In the genomic region with DNA sequence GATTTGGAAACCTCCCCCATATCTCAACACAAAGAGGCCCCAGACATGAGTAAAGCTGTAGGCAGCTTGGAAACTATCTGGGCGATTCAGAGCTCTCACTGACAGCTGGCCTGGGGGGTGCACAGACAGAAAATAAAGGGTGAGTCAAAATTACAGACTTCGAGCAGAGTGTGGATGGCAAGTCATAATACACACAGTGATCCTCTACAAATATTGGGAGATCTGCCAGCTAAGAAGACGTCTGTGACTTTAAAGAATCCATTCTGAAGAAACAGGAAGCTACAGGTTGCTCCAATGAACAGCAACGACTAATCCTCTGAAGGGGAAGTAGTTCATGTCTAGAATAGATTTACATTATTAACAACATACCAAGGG, we compare ENCODE assay signal across 13 mouse cellular contexts. TPM values are rescaled to one million over a fixed set of nuclear protein-coding genes. Genes with fewer than 3 reads are reported as not detected.
A peak's percentile ranks its signal among the peaks of the same experiment; 100 is the strongest.
DNase-seq lines count a peak whose midpoint lies in the region; ATAC-seq and TF ChIP-seq lines count a peak whose summit lies in the region.
"Had no signal": no experiment of that assay in that cellular context is flagged by ENCODE, and none has a peak within 500 bp of the region (broad histone marks: within the 10 kb centered on the region; RNA-seq: fewer than 3 reads in every experiment).

No protein-coding gene starts in this region.

- peak overlapping the region; percentile 53 to 66; a peak in 3 of 4 replicates for H3K27ac ChIP-seq in heart, embryonic 14.5 days (replicated peaks in 1 of 2; ENCODE audit: control insufficient read depth in 1 of 2, insufficient read depth in 1 of 2, low read depth in 2 of 2, low read length in 2 of 2)
- peak overlapping the region; percentile 80 for H3K27ac ChIP-seq in lung, postnatal 0 days (ENCODE audit: low read length)
- 0 out of 2 replicates have a peak overlapping the region, but pooled peaks have one; percentile 51 for H3K27ac ChIP-seq in embryonic facial prominence, embryonic 15.5 days (replicated peaks)
- H3K27ac ChIP-seq: gastrocnemius, adult 2 months; limb, embryonic 15.5 days had no signal

- no peaks in the 10 kb centered on the region for H3K9me3 ChIP-seq in heart, embryonic 14.5 days (ENCODE audit: control insufficient read depth, low read length)
- no peaks in the 10 kb centered on the region for H3K9me3 ChIP-seq in lung, postnatal 0 days (ENCODE audit: low read length)
- H3K9me3 ChIP-seq in embryonic facial prominence, embryonic 15.5 days (replicated peaks), result no peaks in the 10 kb centered on the region
- H3K9me3 ChIP-seq: limb, embryonic 15.5 days had no signal

- H3ac ChIP-seq in myocyte (ENCODE audit: control insufficient read depth, insufficient read length), result no peak overlapping the region

- peaks cover 7% of the 10 kb centered on the region; the same call in 1 of the 2 replicates for H3K27me3 ChIP-seq in heart, embryonic 14.5 days (ENCODE audit: control insufficient read depth, insufficient read depth, low read length)
- no peaks in the 10 kb centered on the region for H3K27me3 ChIP-seq in lung, postnatal 0 days (replicated peaks; ENCODE audit: insufficient read depth, low read length)
- no peaks in the 10 kb centered on the region for H3K27me3 ChIP-seq in embryonic facial prominence, embryonic 15.5 days
- no peaks in the 10 kb centered on the region for H3K27me3 ChIP-seq in myocyte (ENCODE audit: control insufficient read depth, insufficient read depth, insufficient read length)
- H3K27me3 ChIP-seq: limb, embryonic 15.5 days had no signal

- H3K79me2 ChIP-seq in myocyte (ENCODE audit: control insufficient read depth, insufficient read depth), result no peaks in the 10 kb centered on the region

- H3K4me2 ChIP-seq in heart, embryonic 14.5 days (ENCODE audit: low read length), result no peak overlapping the region
- peak overlapping the region; percentile 17; the same call in 1 of the 2 replicates for H3K4me2 ChIP-seq in lung, postnatal 0 days (replicated peaks; ENCODE audit: low read depth, low read length)
- no peak overlapping the region for H3K4me2 ChIP-seq in embryonic facial prominence, embryonic 15.5 days (replicated peaks)
- peak overlapping the region; percentile 96 for H3K4me2 ChIP-seq in myocyte (ENCODE audit: low read depth)
- H3K4me2 ChIP-seq: limb, embryonic 15.5 days had no signal

- TF ChIP-seq EP300 in lung, postnatal 0 days (IDR thresholded peaks at IDR 0.05), result no peak

- no peak for TF ChIP-seq POLR2A in myocyte (IDR thresholded peaks at IDR 0.05; ENCODE audit: insufficient read length, low read depth)

- no peak for DNase-seq in heart, adult 11 months
- peak; percentile 62 for DNase-seq in lung, postnatal 0 days (ENCODE audit: low spot score)
- no peak for DNase-seq in lung, postnatal 14 days
- no peak for DNase-seq in frontal cortex, postnatal 36 days (ENCODE audit: low spot score in 2 of 2)
- DNase-seq in left cerebral cortex, adult 11 months (ENCODE audit: low spot score), result no peak
- DNase-seq: gastrocnemius, adult 2 months; right cerebral cortex, postnatal 25 days; thymus, postnatal 36 days had no signal

- no peak for TF ChIP-seq CTCF in lung, postnatal 0 days (IDR thresholded peaks at IDR 0.05)

- ATAC-seq in heart, embryonic 14.5 days (ENCODE audit: insufficient number of reproducible peaks, insufficient read depth, low FRiP score, low read depth), result no peak; the same call in 1 of the 2 replicates
- peak; percentile 70 for ATAC-seq in lung, postnatal 0 days
- ATAC-seq in embryonic facial prominence, embryonic 15.5 days (ENCODE audit: insufficient number of reproducible peaks, low FRiP score, low TSS enrichment, low read depth), result no peak

- no peak overlapping the region for H3K9ac ChIP-seq in heart, embryonic 14.5 days (ENCODE audit: low read length)
- H3K9ac ChIP-seq in lung, postnatal 0 days (replicated peaks; ENCODE audit: low read depth), result no peak overlapping the region
- no peak overlapping the region for H3K9ac ChIP-seq in embryonic facial prominence, embryonic 15.5 days
- H3K9ac ChIP-seq: limb, embryonic 15.5 days had no signal

- WGBS in heart, embryonic 14.5 days, result 40% methylated on average over 4 of the region's 4 CpGs
- 22% methylated on average over 4 of the region's 4 CpGs for WGBS in lung, postnatal 0 days
- WGBS in embryonic facial prominence, embryonic 15.5 days, result 49% methylated on average over 4 of the region's 4 CpGs

- H3K4me3 ChIP-seq in heart, embryonic 14.5 days (ENCODE audit: control insufficient read depth in 1 of 2, insufficient read depth in 1 of 2, low read depth in 1 of 2, low read length in 2 of 2), result no peak overlapping the region
- H3K4me3 ChIP-seq in lung, postnatal 0 days (ENCODE audit: low read depth, low read length), result no peak overlapping the region
- no peak overlapping the region for H3K4me3 ChIP-seq in embryonic facial prominence, embryonic 15.5 days (replicated peaks)
- no peak overlapping the region for H3K4me3 ChIP-seq in myocyte
- H3K4me3 ChIP-seq: gastrocnemius, adult 2 months; limb, embryonic 15.5 days had no signal

- H3K4me1 ChIP-seq in heart, embryonic 14.5 days (ENCODE audit: control insufficient read depth in 2 of 2, insufficient read depth in 2 of 2, low read length in 2 of 2), result peaks cover 3 to 7% of the 10 kb centered on the region in 2 experiments
- H3K4me1 ChIP-seq in lung, postnatal 0 days (ENCODE audit: insufficient read depth, low read depth, low read length), result no peaks in the 10 kb centered on the region
- peaks cover 3% of the 10 kb centered on the region; the same call in 1 of the 2 replicates for H3K4me1 ChIP-seq in embryonic facial prominence, embryonic 15.5 days

- H3K36me3 ChIP-seq in heart, embryonic 14.5 days (ENCODE audit: control insufficient read depth, insufficient read depth, low read length), result no peaks in the 10 kb centered on the region
- no peaks in the 10 kb centered on the region for H3K36me3 ChIP-seq in lung, postnatal 0 days (ENCODE audit: insufficient read depth, low read length)
- no peaks in the 10 kb centered on the region for H3K36me3 ChIP-seq in embryonic facial prominence, embryonic 15.5 days
- no peaks in the 10 kb centered on the region for H3K36me3 ChIP-seq in myocyte (ENCODE audit: control insufficient read depth, insufficient read depth)
- H3K36me3 ChIP-seq: limb, embryonic 15.5 days had no signal

TF ChIP-seq in myocyte, 11 proteins besides CTCF, POLR2A, EP300 and RAD21:
- TF ChIP-seq MYOG (IDR thresholded peaks at IDR 0.05; ENCODE audit: control insufficient read depth in 1 of 3, insufficient read depth in 1 of 3, insufficient read length in 2 of 3, low read depth in 2 of 3) (peak in 2 of 3 experiments; percentile 49 to 78), MYOD1 (IDR thresholded peaks at IDR 0.05; ENCODE audit: control insufficient read depth in 1 of 3, insufficient read length in 2 of 3, low read depth in 2 of 3) (peak; percentile 21 to 58 (median 21)), TCF12 (IDR thresholded peaks at IDR 0.05; ENCODE audit: insufficient read depth, poor library complexity, severe bottlenecking) (peak; percentile 73), E2F4 (IDR thresholded peaks at IDR 0.05; ENCODE audit: insufficient read depth) (no peak)

RNA-seq across cellular contexts. Expression of a gene that starts 10.3 kb away (rescaled TPM):
- 0.27 and 0.36 TPM in 2 replicates for polyA plus RNA-seq in heart, embryonic 14.5 days (2014; fragmentation: Nextera tagmentation; extraction: Ambion mirVana)
- 0.32 and 0.89 TPM in 2 replicates for polyA plus RNA-seq in lung, postnatal 0 days (2015; fragmentation: Nextera tagmentation; extraction: Ambion mirVana)
- polyA plus RNA-seq in embryonic facial prominence, embryonic 15.5 days (2015; fragmentation: Nextera tagmentation; extraction: Ambion mirVana), result 2.1 and 3.8 TPM in 2 replicates
- 0.14 TPM for polyA plus RNA-seq in myocyte (2012; fragmentation: generic; extraction: Trizol)
- polyA plus RNA-seq: midbrain, embryonic 14.5 days had no signal

RNA-seq across cellular contexts. Expression of a gene that starts 13.5 kb away (rescaled TPM):
- not detected in 2 replicates for polyA plus RNA-seq in heart, embryonic 14.5 days (2014; fragmentation: Nextera tagmentation; extraction: Ambion mirVana)
- polyA plus RNA-seq in lung, postnatal 0 days (2015; fragmentation: Nextera tagmentation; extraction: Ambion mirVana), result not detected in 2 replicates
- not detected in 2 replicates for polyA plus RNA-seq in embryonic facial prominence, embryonic 15.5 days (2015; fragmentation: Nextera tagmentation; extraction: Ambion mirVana)
- polyA plus RNA-seq in myocyte (2012; fragmentation: generic; extraction: Trizol), result 0.10 TPM
- polyA plus RNA-seq: limb, embryonic 15.5 days; midbrain, embryonic 14.5 days had no signal

RNA-seq across cellular contexts. Expression of a gene that starts 41.0 kb away (rescaled TPM):
- not detected in 2 replicates for polyA plus RNA-seq in heart, embryonic 14.5 days (2014; fragmentation: Nextera tagmentation; extraction: Ambion mirVana)
- 0.04 TPM in 1 of 2 replicates, not detected in the other for polyA plus RNA-seq in lung, postnatal 0 days (2015; fragmentation: Nextera tagmentation; extraction: Ambion mirVana)
- polyA plus RNA-seq in embryonic facial prominence, embryonic 15.5 days (2015; fragmentation: Nextera tagmentation; extraction: Ambion mirVana), result 0.16 and 0.38 TPM in 2 replicates
- 0.16 TPM for polyA plus RNA-seq in myocyte (2012; fragmentation: generic; extraction: Trizol)
- polyA plus RNA-seq: midbrain, embryonic 14.5 days had no signal

RNA-seq across cellular contexts. Expression of a gene that starts 44.5 kb away (rescaled TPM):
- not detected in 2 replicates for polyA plus RNA-seq in heart, embryonic 14.5 days (2014; fragmentation: Nextera tagmentation; extraction: Ambion mirVana)
- polyA plus RNA-seq in lung, postnatal 0 days (2015; fragmentation: Nextera tagmentation; extraction: Ambion mirVana), result 0.33 and 0.45 TPM in 2 replicates
- polyA plus RNA-seq in embryonic facial prominence, embryonic 15.5 days (2015; fragmentation: Nextera tagmentation; extraction: Ambion mirVana), result 0.19 TPM in 1 of 2 replicates, not detected in the other
- 0.53 TPM for polyA plus RNA-seq in myocyte (2012; fragmentation: generic; extraction: Trizol)
- polyA plus RNA-seq: midbrain, embryonic 14.5 days had no signal

Comparison
In these comparisons a context has a peak if more than half of its experiments do, and no peak if none do; other contexts are left out.
1. H3K4me2 ChIP-seq: peak in lung, postnatal 0 days (single experiment) and myocyte (single experiment); none in heart, embryonic 14.5 days (single experiment) and embryonic facial prominence, embryonic 15.5 days (single experiment).
2. Peak in every context shown above with its lines, with median percentiles within 50 percentile points of each other: H3K27ac ChIP-seq.